Mouse (Mus musculus) urinary bladder, postnatal 25 days (tissue): ENCODE results near the gene Hoxa1.

ENCODE experiments used
- DNase-seq: peaks from one replicate; pipeline ENCODE4 v3.0.0; 2022; ENCODE audit warnings: low spot score

The Hoxa1 gene

DNA sequence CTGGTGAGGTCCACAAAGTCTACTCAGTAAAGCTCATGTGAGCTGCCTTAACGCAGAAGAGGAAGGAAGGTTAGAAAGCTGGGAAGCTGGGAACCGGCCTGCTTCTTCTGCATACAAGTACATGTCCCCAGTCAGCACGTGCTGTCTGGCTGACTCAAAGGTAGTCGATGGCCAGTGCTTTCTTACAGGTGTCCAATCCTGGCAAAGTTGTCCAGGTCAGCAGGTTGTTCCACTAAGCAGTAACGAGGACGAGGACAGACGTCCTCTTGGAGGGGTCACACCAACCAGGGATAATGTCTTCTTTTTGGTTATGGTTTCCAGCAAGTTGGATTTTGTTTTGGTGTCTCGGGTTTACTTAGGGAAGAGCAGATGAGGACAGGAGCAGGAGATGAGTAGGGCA lies 31.8 kb upstream of the Hoxa1 start:
- DNase-seq, result no peak

DNA sequence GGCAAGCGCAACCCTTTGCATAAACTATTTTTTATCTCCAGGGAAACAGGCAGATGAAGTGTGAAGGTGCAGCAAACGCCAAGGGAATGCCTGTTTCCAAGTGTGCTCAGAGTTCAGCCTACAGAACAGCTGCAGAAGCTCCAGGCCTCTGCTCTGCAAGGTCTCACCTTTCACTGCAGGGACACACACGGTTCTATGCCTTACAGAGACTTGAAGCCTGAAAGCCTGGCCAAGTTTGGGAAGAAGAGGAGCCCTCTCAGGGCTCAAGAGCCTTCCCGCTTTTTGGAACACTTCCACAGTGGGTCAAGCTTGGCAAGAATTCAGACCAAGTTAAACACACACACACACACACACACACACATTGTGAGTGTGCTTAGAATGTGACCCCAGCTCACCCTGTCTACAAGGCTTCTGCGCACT lies 31.1 kb upstream of the Hoxa1 start:
- DNase-seq, result no peak

- no peak for DNase-seq
These were observed 28.4 kb upstream of the Hoxa1 start for GRCm38 (mm10) chr6:52186500-52186899.

- DNase-seq, result no peak
These were observed 27.7 kb upstream of the Hoxa1 start for GRCm38 (mm10) chr6:52185834-52186233.

GRCm38 (mm10) chr6:52185222-52185621 lies 27.1 kb upstream of the Hoxa1 start:
- no peak for DNase-seq

- DNase-seq, result no peak
These were observed 26.6 kb upstream of the Hoxa1 start for GRCm38 (mm10) chr6:52184668-52185067.

GRCm38 (mm10) chr6:52183311-52184080 lies 25.4 kb upstream of the Hoxa1 start:
- DNase-seq, result no peak

GRCm38 (mm10) chr6:52182793-52183192 lies 24.7 kb upstream of the Hoxa1 start:
- DNase-seq, result no peak

- DNase-seq, result no peak
These were observed 23.9 kb upstream of the Hoxa1 start for GRCm38 (mm10) chr6:52182030-52182429.

GRCm38 (mm10) chr6:52180726-52181125 lies 22.6 kb upstream of the Hoxa1 start:
- no peak for DNase-seq

- DNase-seq, result no peak
These were observed 22.1 kb upstream of the Hoxa1 start for GRCm38 (mm10) chr6:52180213-52180710.

- no peak for DNase-seq
These were observed 21.6 kb upstream of the Hoxa1 start for GRCm38 (mm10) chr6:52179690-52180089.

DNA sequence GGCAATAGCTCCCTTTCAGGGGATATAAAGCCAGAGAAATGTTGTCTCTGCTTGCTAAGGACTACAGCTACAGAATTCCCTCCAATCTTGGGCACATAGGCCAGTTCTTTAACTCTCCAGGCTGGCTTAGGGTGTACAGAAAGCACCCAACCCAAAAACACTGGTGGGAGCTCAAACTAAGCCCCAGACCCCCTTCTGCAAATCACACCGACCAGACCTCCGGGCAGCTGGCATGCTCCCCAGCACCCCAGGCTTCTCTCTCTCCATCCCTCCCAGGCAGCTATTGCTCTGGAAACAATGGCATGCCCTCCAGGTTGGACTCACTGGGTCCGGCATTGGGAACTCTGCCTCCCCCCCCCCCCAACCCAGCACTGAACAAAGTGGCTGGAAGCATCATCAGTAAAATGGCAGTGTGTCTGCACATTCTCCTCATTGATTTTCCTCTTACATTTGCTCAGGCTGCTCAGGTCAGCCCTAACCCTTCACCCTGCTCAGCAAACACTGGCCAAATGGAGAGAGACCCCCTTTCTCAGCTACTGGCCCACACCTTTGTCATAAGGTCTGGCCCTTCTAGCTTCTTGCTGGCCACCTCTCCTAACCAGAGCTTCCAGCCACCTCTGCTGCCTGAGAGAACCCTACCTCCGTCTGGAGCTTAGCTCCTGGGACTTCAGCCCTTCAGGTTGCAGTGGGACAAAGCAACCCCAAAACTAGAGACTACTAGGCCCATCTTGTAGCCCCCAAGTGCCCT lies 21.0 kb upstream of the Hoxa1 start:
- DNase-seq, result no peak

- DNase-seq, result no peak
These were observed 19.7 kb upstream of the Hoxa1 start for GRCm38 (mm10) chr6:52177806-52178205.

DNA sequence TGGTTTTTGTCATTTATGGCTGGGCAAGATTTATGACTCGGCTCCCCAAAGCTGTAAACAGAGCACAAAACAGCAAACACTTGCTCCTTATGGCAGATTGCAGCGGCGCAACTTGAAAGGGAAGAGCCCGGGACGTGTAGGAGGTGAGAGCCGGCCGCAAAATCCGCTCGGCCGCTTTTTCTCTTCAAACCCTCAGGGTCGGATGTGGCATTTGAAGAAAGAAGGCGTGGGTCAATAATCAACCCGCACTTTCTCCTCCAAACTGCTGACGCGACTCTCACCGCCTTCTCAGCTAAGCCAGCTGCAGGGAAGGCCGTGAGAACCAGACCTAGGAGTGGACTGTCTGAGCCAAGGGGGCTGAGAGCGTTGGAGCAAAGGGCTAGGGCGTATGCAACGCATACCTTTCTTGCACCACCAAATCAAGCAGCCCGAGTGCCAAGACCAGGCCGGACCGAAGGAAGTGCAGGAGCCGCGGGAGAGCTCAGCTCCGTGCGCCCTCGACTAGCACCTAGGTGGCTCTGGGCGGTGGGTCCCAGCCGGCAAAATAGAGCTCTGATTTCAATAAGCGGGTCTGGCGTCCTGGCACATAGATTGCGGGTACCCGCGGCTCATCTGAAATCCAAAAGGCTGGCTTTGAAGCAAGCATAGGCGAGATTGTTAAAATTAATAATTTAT lies 19.1 kb upstream of the Hoxa1 start, which contains the start of gene 5730596B20Rik:
TSS of gene 5730596B20Rik (plus strand) at position 438 of the 675 bp plus-strand sequence.
- DNase-seq, result no peak

DNA sequence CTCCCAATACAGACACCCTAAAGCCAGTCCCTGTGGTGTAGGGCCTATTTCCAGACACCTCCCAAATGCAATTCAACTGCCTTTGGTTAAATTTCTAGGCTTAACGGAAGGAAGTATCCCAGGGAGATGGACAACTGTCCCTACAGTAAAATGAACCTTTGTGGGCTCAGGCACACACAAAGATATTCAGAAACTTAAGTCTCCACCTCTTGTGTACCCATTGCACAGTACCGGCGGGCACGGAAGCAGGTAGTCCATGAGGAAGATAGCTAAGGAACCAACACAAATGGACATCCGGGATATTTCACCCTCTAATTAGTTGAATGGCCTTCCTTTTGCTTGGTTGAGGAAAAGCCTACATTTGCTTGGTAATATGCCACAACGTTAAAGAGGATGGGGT lies 18.3 kb upstream of the Hoxa1 start:
- DNase-seq, result no peak

GRCm38 (mm10) chr6:52175864-52176263 lies 17.7 kb upstream of the Hoxa1 start:
- DNase-seq, result no peak

GRCm38 (mm10) chr6:52174968-52175751 lies 17.0 kb upstream of the Hoxa1 start:
- DNase-seq, result no peak

DNA sequence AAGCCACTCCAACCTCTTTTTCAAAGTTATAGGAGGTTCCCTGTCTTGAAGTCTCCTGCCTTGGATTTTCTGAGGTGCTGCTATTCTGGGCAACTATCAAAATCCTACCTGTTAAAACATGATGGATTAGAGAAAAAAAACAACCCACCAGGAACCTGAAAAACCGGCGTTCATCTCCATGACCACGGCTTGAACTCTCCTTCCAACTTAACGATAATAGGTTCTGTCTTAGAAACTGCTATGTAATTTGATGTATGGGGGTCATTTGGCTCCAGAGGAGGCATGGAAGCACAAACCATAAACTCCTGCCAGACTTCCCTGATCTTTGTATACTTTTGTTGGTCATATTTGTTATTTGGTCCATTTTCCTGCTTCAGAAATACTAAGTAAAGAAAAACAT lies 15.5 kb upstream of the Hoxa1 start:
- DNase-seq, result no peak

GRCm38 (mm10) chr6:52172501-52172900 lies 14.4 kb upstream of the Hoxa1 start:
- DNase-seq, result peak; percentile 78

DNA sequence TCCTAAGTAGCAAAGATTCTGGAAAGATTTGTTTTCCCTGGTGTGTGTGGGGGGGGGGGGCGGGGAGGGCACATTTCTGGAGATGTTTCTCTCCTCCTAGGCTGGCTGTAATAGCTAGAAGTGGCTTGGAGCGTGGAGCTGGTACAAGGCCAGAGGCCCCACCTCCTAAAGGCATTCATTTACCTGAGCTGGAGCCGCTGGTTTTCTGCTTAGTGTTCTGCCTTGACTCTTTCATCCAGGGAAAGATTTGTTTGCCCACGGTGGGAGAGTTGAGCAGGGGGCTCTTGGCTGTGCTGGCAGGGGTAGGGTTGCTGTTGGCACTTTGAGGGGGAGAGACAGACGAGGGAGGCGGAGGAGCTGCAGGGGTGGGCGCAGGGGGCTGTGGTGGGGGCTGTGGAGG lies 13.8 kb upstream of the Hoxa1 start:
- no peak for DNase-seq

GRCm38 (mm10) chr6:52171331-52171730 lies 13.2 kb upstream of the Hoxa1 start:
- DNase-seq, result no peak
